Mouse (Mus musculus) retina, adult 2 months (tissue): ENCODE measurements around the gene Rabl2.

Source experiments
- DNase-seq: peaks from one replicate; pipeline ENCODE4 v3.0.0-alpha.2; 2012; ENCODE audit warnings: low read depth, low spot score

Rabl2 gene

GRCm38 (mm10) chr15:89551733-89552132 is 40.0 kb downstream of the Rabl2 start:
- DNase-seq = no peak

- no peak for DNase-seq
Measured at GRCm38 (mm10) chr15:89550506-89550905, 41.2 kb downstream of the Rabl2 start.

GRCm38 (mm10) chr15:89548837-89549236 is 42.9 kb downstream of the Rabl2 start:
- DNase-seq = no peak

GRCm38 (mm10) chr15:89547824-89548601 is 43.7 kb downstream of the Rabl2 start:
- no peak for DNase-seq

- DNase-seq = no peak
Measured at GRCm38 (mm10) chr15:89547321-89547720, 44.4 kb downstream of the Rabl2 start.

- DNase-seq = no peak
Measured at GRCm38 (mm10) chr15:89544171-89544570, 47.6 kb downstream of the Rabl2 start.

- DNase-seq = no peak
Measured at GRCm38 (mm10) chr15:89533843-89534207, 57.9 kb downstream of the Rabl2 start.

- DNase-seq = no peak
Measured at GRCm38 (mm10) chr15:89532924-89533842, 58.5 kb downstream of the Rabl2 start.
